Mouse (Mus musculus) Patski (cell line): ENCODE results near the gene Rdh7. TPM values are rescaled to one million over a fixed set of nuclear protein-coding genes. Genes with fewer than 3 reads are reported as not detected.
"Not testable (repeated sequence)": the region's sequence is repeated elsewhere in the genome, so short reads cannot be mapped to it uniquely, and the experiment has no call there.

Source experiments
- ATAC-seq: fragments of 100-300 bp; one replicate; pipeline ENCODE4 v1.8.0; 2021
- CTCF ChIA-PET: fragments of 350-600 bp; sonication (Branson Sonifier 250); formaldehyde crosslinking; loops from one replicate; lab custom pipeline; 2022; ENCODE audit warnings: inconsistent platforms; lab: Charles Lee
- POLR2A ChIA-PET: fragments of 350-600 bp; sonication (Branson Sonifier 250); formaldehyde crosslinking; loops from one replicate; lab custom pipeline; 2022; ENCODE audit warnings: antibody characterized with exemption, inconsistent platforms; lab: Charles Lee
- DNase-seq: peaks from one replicate; pipeline ENCODE4 v3.0.0-alpha.2; 2011; ENCODE audit warnings: low read depth, low spot score
- H3K27me3 ChIP-seq: fragments of 371-371 bp; one replicate; pipeline ENCODE4 v1.5.1; 2021
- CTCF ChIP-seq: fragments of 100-300 bp; IDR thresholded peaks from one replicate; pipeline ENCODE4 v1.5.1; 2021
- in situ Hi-C: fragments of 300-500 bp; cut with MboI; formaldehyde crosslinking; loops from 3 replicates; pipeline ENCODE4 v1.11.1; 2018; ENCODE audit warnings: low pct_unique_long_range_greater_than_20kb, mixed read lengths
- polyA plus RNA-seq: library from polyadenylated mRNA; unstranded; gene quantifications from one replicate; pipeline ENCODE4 v1.2.3, GENCODE M21; 2021

Gene Rdh7
- polyA plus RNA-seq, 1 experiment from 2014 or later, result not detected

DNA sequence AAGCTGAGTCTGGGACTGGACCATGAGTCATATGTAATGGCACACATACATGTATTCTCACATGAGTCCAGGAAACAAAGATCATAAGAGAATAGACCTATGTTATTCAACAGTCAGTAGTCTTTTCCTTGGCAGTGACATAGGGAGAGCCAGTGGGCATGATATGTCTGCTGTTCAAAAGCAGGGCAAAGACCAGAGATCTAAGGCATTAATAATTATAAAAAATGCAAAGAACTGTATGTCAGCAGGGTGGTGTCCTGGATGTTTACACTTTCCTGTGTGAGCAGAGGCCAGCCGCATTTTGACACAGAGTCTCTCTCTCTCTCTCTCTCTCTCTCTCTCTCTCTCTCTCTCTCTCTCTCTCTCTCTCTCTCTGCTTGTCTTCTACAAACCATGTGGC lies 39.0 kb downstream of the Rdh7 start, which contains the start of gene Rdh19:
Rdh19 (plus strand) TSS at position 301 of the 400 bp plus-strand sequence.
- in situ Hi-C loops, result no loop called here
- POLR2A ChIA-PET, result no interaction called here
- CTCF ChIA-PET, result no interaction called here
- ATAC-seq, result no peak
- H3K27me3 ChIP-seq, result no peaks in the 10 kb centered on the region
- DNase-seq, result no peak
- TF ChIP-seq CTCF, result no peak

DNA sequence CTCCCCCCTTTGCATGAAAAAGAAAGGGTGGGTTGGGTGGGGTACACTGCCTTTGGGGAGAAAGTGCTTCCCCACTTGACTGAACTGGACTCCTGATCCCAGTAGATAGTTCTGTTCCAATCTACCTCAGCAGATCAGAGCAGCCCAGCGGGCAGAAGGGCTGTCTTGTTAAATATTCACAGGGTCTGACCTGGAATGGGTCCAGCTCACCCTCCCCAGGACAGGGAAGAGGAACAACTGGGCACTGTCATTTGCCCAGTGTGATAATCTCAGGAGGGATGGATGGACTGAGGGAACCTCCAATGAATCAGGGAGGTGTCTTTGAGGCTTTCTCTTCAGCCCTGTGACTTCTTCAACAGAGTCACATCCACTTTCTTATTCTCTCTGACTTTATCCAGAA lies 40.5 kb downstream of the Rdh7 start:
- in situ Hi-C loops, result no loop called here
- H3K27me3 ChIP-seq, result no peaks in the 10 kb centered on the region
- ChIA-PET POLR2A (no interaction called here), CTCF (no interaction called here)
- no peak for TF ChIP-seq CTCF
- no peak for DNase-seq
- no peak for ATAC-seq

DNA sequence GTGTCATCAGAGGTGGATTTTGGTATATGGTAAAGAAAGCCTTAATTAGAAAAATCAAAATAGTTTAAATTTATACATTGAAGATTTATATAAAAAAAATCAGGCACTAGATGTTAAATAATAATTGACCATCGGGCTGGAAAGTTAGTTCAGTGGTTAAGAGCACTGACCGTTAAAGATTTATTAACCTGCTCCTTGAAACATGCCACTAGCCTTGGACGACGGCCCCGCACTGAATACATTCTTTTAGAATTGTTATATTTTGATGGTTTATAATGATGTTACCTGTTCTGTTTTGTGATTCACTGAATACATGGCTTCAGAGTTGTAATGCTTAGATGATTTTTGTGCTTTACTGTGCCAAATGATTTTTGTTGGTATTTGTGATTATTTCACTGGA lies 42.7 kb downstream of the Rdh7 start:
- DNase-seq, POLR2A ChIA-PET, CTCF ChIA-PET, ATAC-seq, in situ Hi-C loops, H3K27me3 ChIP-seq: not testable (repeated sequence)

GRCm38 (mm10) chr10:127840776-127841175 lies 47.8 kb downstream of the Rdh7 start:
- no peak for TF ChIP-seq CTCF
- in situ Hi-C loops, result no loop called here
- peaks cover 4% of the 10 kb centered on the region for H3K27me3 ChIP-seq
- ChIA-PET POLR2A (no interaction called here), CTCF (no interaction called here)
- ATAC-seq (no peak), DNase-seq (no peak)

DNA sequence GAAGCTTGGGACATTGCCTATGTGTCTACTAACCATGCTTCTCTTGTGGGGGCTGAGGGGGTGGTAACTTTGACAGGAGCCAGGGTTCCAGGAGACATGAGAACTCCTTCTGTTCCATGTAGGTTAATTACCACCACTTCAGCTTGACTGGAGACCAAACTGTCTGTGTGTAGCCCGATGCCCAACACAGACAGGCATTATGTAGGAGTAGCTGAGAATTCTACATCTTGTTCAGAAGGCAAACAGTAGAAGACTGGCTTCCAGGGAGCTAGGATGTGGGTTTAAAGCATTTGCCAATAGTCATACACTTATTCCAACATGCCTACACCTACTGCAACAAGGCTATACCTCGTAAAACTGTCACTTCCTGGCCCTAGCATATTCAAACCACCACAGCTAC lies 50.1 kb downstream of the Rdh7 start:
- DNase-seq (no peak), ATAC-seq (no peak)
- TF ChIP-seq CTCF, result no peak
- in situ Hi-C loops, result no loop called here
- ChIA-PET CTCF (no interaction called here), POLR2A (no interaction called here)
- peaks cover 4% of the 10 kb centered on the region for H3K27me3 ChIP-seq

- H3K27me3 ChIP-seq, ATAC-seq, POLR2A ChIA-PET, CTCF ChIA-PET, in situ Hi-C loops, DNase-seq: not testable (repeated sequence)
Observed at GRCm38 (mm10) chr10:127837793-127838192, 50.8 kb downstream of the Rdh7 start.

GRCm38 (mm10) chr10:127835292-127835691 lies 53.3 kb downstream of the Rdh7 start:
- in situ Hi-C loops, result no loop called here
- DNase-seq (no peak), ATAC-seq (no peak)
- CTCF ChIA-PET, result no interaction called here
- POLR2A ChIA-PET, result no interaction called here
- H3K27me3 ChIP-seq, result no peaks in the 10 kb centered on the region
- no peak for TF ChIP-seq CTCF

DNA sequence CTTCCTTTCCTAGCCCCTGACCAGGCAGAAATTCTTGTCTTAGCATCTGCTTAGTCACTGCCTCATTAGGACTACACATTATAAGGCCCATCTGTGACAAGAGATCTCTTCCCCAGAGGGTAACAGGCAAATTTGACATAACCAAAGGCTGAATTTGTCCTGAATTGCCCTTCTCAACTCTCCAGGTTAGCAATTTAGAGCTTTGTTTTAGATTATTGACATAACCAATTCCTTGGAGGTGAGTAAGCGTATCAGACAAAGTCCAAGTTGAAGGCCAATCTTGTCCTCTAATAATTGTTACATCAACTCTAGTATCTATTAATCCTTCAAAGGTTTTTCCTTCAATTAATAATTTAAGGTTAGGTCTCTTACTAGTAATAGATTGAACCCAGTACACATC lies 54.4 kb downstream of the Rdh7 start:
- H3K27me3 ChIP-seq, DNase-seq, CTCF ChIA-PET, POLR2A ChIA-PET, ATAC-seq, in situ Hi-C loops: not testable (repeated sequence)

Other genes with a start within 250 kb of the Rdh7 start
- 67.3 TPM for gene Stat6, start 245.8 kb downstream of the Rdh7 start, polyA plus RNA-seq
- 8.0 TPM for gene Nemp1, start 221.9 kb downstream of the Rdh7 start, polyA plus RNA-seq
- gene Nab2, start 220.2 kb downstream of the Rdh7 start, polyA plus RNA-seq, result 31.8 TPM
- gene Myo1a, start 183.6 kb downstream of the Rdh7 start, polyA plus RNA-seq, result 0.17 TPM
- gene Tac2, start 164.3 kb downstream of the Rdh7 start, polyA plus RNA-seq, result not detected
- 7.5 TPM for gene Zbtb39, start 149.3 kb downstream of the Rdh7 start, polyA plus RNA-seq
- gene Gpr182, start 137.1 kb downstream of the Rdh7 start, polyA plus RNA-seq, result 0.49 TPM
- gene Rdh1, start 129.1 kb downstream of the Rdh7 start, polyA plus RNA-seq, result 0.05 TPM
- gene Rdh16f1, start 129.0 kb downstream of the Rdh7 start, polyA plus RNA-seq, result 0.18 TPM
- gene Rdh9, start 112.4 kb downstream of the Rdh7 start, polyA plus RNA-seq, result not detected
- gene Rdh16, start 87.7 kb downstream of the Rdh7 start, polyA plus RNA-seq, result 0.03 TPM
- gene Rdh19, start 38.9 kb downstream of the Rdh7 start, polyA plus RNA-seq, result not detected
- gene Rdh16f2, start 22.3 kb downstream of the Rdh7 start, polyA plus RNA-seq, result not detected
- gene Sdr9c7, start 9.7 kb upstream of the Rdh7 start, polyA plus RNA-seq, result not detected
- gene Hsd17b6, start 118.8 kb upstream of the Rdh7 start, polyA plus RNA-seq, result not detected
- gene Prim1, start 126.4 kb upstream of the Rdh7 start, polyA plus RNA-seq, result 28.4 TPM
- 764 TPM for gene Naca, start 146.8 kb upstream of the Rdh7 start, polyA plus RNA-seq
- 141 TPM for gene Ptges3, start 170.1 kb upstream of the Rdh7 start, polyA plus RNA-seq
- 2,546 TPM for gene Atp5b, start 194.5 kb upstream of the Rdh7 start, polyA plus RNA-seq
- gene Baz2a, start 202.8 kb upstream of the Rdh7 start, polyA plus RNA-seq, result 45.8 TPM